Mouse (Mus musculus) liver, embryonic 12.5 days (tissue): ENCODE data around the gene Lhb. TPM values are rescaled to one million over a fixed set of nuclear protein-coding genes. Genes with fewer than 3 reads are reported as not detected.

Source experiments
- ATAC-seq: fragments of 200-750 bp; cut with Nextera tagmentation; 2 replicates; pipeline ENCODE4 v1.8.0; 2017; ENCODE audit warnings: moderate number of reproducible peaks, mild to moderate bottlenecking, moderate library complexity
- H3K27ac ChIP-seq: fragments of 300-500 bp; sonication (generic); 2 replicates; pipeline ENCODE4 v1.5.1; 2016; ENCODE audit warnings: mild to moderate bottlenecking
- H3K27me3 ChIP-seq: fragments of 300-500 bp; sonication (generic); replicated peaks from 2 replicates; pipeline ENCODE4 v1.6.1; 2016; ENCODE audit warnings: mild to moderate bottlenecking, moderate library complexity
- H3K36me3 ChIP-seq: fragments of 300-500 bp; sonication (generic); 2 replicates; pipeline ENCODE4 v1.6.1; 2016; ENCODE audit warnings: mild to moderate bottlenecking, moderate library complexity
- H3K4me1 ChIP-seq: fragments of 300-500 bp; sonication (generic); 2 replicates; pipeline ENCODE4 v1.6.1; 2016
- H3K4me2 ChIP-seq: fragments of 300-500 bp; sonication (generic); 2 replicates; pipeline ENCODE4 v1.6.1; 2016; ENCODE audit warnings: mild to moderate bottlenecking, moderate library complexity
- H3K4me3 ChIP-seq: fragments of 300-500 bp; sonication (generic); 2 replicates; pipeline ENCODE4 v1.5.1; 2016; ENCODE audit warnings: mild to moderate bottlenecking, moderate library complexity
- H3K9ac ChIP-seq: fragments of 300-500 bp; sonication (generic); 2 replicates; pipeline ENCODE4 v1.6.1; 2016; ENCODE audit warnings: mild to moderate bottlenecking, moderate library complexity
- H3K9me3 ChIP-seq: fragments of 300-500 bp; sonication (generic); replicated peaks from 2 replicates; pipeline ENCODE4 v1.6.1; 2016; ENCODE audit warnings: mild to moderate bottlenecking, moderate library complexity
- WGBS: fragments of 180-500 bp; shearing (Covaris S2); methylation state at CpG from one replicate; pipeline ENCODE4 v1.1.7; 2016; ENCODE audit not compliant: insufficient replicate concordance; 5-methylcytosine and 5-hydroxymethylcytosine counted together
- polyA plus RNA-seq: library from polyadenylated mRNA; unstranded; fragments of >200 nt; fragmentation: Nextera tagmentation; extraction: Ambion mirVana; gene quantifications from 2 replicates; pipeline ENCODE4 v1.2.1, GENCODE M21; 2016

The Lhb gene
- polyA plus RNA-seq, 1 experiment from 2014 or later = not detected

DNA sequence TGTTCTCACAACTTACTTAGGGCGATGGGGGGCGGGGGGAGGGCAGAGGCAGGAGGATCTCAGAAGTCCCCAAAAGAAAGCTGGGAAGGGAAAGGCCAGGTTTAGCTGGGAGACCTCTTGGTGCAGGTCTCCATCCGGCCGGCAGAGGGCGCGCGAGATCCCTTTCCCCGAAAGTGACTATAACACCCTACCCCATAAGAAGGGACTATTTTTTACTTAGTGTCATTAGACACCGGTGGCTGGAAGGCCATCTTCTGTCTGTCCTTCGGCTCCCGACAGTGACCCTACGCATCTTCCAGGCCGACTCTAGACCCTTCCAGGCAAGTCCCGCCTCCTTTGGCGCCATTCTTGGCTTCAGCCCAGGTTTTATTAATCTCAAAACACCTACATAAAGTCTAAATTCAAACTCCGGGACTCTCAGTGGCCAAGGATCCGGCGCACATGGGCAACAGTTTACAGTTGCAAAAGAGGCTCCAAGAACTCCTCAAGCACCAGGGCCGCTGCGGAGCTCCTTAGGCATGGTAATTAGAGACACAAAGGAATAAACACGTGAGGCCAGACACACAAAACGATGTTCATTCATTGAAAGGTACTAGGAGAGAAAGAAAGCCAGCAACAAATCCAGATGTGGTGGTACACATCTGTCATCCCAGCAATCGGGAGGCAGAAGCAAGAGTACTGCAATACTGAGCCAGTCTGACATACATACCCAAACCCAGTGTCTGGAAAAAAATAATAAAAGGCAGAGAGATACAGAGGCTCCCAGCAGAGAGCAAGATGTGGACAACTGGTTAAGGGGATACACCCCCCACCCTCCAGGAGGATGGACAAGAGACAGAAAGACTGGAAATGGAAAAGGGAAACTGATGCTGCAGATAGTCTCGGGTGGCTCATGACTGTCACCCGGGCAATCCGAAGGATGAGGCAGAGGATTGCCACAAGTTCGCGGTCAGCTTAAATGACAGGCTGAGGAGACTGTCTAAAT, 15.2 kb upstream of the Lhb start, which contains the start of gene Kcna7:
Gene Kcna7, plus strand, starts transcription at position 563 of the 985 bp plus-strand sequence.
- Histone ChIP-seq H3K4me2 (peak within 1 kb of the TSS; percentile 63), H3K9me3 (no peaks in the 10 kb centered on the region), H3K27me3 (peaks cover 73% of the 10 kb centered on the region), H3K4me3 (peak within 1 kb of the TSS; percentile 41), H3K9ac (no peak within 1 kb of the TSS), H3K36me3 (no peaks in the 10 kb centered on the region), H3K4me1 (peaks cover 8% of the 10 kb centered on the region; the same call in 1 of the 2 replicates), H3K27ac (no peak within 1 kb of the TSS)
- 10% methylated on average over 28 of the region's 28 CpGs for WGBS
- peak; percentile 53 for ATAC-seq

DNA sequence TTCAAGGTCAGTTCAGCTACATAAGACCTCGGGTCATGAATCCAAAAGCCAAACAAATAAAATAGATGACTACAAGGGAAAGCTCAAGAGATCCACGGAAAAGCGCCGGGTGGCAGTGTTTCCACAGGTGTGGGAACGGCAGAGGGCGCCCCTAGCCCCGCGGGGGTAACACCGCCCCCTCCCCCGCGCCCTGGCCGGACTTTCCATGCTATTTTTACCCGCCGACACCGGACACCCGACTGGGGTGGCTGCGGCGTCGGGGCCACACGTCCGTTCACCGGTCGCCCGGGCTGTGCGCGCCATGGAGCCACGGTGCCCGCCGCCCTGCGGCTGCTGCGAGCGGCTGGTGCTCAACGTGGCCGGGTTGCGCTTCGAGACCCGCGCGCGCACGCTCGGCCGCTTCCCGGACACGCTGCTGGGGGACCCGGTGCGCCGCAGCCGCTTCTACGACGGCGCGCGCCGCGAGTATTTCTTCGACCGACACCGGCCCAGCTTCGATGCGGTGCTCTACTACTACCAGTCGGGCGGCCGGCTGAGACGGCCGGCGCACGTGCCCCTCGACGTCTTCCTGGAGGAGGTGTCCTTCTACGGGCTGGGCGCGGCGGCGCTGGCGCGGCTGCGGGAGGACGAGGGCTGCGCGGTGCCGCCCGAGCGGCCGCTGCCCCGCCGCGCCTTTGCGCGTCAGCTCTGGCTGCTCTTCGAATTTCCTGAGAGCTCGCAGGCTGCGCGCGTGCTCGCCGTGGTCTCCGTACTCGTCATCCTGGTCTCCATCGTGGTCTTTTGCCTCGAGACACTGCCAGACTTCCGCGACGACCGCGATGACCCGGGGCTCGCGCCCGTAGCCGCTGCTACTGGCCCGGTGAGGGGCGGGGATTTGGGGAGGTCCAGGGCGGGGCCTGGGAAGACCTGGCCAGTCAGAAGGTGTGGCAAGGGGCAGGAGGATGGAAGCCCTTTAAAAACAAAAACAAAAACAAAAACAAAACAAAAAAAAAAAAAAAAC, 14.2 kb upstream of the Lhb start:
- Histone ChIP-seq H3K9me3 (no peaks in the 10 kb centered on the region), H3K27ac (no peak overlapping the region), H3K36me3 (no peaks in the 10 kb centered on the region), H3K27me3 (peaks cover 84% of the 10 kb centered on the region), H3K4me3 (peak overlapping the region; percentile 41), H3K4me2 (peak overlapping the region; percentile 63), H3K9ac (no peak overlapping the region), H3K4me1 (peaks cover 8% of the 10 kb centered on the region; the same call in 1 of the 2 replicates)
- 2% methylated on average over 114 of the region's 114 CpGs for WGBS
- no peak for ATAC-seq

DNA sequence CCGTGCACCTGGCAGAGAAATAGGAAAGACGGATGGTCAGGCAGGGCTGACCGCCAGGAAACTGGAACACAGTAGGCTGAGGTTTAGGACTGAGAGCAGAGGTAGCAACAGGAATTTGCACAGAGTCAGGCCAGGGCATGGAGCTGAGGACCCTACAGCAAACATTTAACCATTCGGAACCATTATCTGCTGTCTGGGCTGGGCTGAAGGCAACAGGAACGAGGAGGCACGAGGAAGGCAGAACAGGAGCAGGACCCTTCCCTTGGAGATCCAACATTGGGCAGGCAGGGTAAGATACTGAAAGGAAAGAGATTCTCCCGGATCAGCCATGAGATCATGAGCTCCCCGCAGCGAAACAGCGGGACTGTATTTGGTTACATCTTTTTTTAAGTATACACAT, 12.8 kb upstream of the Lhb start:
- Histone ChIP-seq H3K4me3 (no peak overlapping the region), H3K27ac (no peak overlapping the region), H3K4me2 (no peak overlapping the region), H3K4me1 (peaks cover 8% of the 10 kb centered on the region; the same call in 1 of the 2 replicates), H3K9ac (no peak overlapping the region), H3K27me3 (peaks cover 88% of the 10 kb centered on the region), H3K36me3 (no peaks in the 10 kb centered on the region), H3K9me3 (no peaks in the 10 kb centered on the region)
- 66% methylated on average over 10 of the region's 10 CpGs for WGBS
- ATAC-seq = no peak

DNA sequence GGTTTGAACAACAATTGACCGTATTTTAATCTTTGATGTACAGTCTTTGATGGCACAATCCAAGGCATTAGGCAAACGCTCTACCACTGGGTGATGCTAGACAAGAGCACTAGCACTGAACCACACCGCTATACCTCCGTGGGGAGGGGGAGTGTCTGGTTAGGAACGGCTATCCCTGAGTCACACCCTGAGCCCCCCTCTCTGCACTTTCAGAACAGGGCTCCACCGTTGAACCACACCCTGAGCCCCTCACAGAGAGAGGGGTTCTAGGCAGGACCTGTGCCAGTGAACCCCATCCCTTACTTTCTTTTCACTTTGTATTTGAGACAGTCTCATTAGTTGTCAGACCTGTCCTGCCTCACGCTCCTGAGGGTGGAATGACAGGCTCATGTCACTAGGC, 12.3 kb upstream of the Lhb start:
- H3K9ac ChIP-seq = no peak overlapping the region
- ATAC-seq = no peak
- WGBS = 59% methylated on average over 7 of the region's 7 CpGs
- H3K4me3 ChIP-seq = no peak overlapping the region
- H3K9me3 ChIP-seq = no peaks in the 10 kb centered on the region
- peaks cover 11% of the 10 kb centered on the region for H3K4me1 ChIP-seq
- H3K36me3 ChIP-seq = no peaks in the 10 kb centered on the region
- H3K27ac ChIP-seq = no peak overlapping the region
- H3K4me2 ChIP-seq = no peak overlapping the region
- H3K27me3 ChIP-seq = peaks cover 88% of the 10 kb centered on the region

DNA sequence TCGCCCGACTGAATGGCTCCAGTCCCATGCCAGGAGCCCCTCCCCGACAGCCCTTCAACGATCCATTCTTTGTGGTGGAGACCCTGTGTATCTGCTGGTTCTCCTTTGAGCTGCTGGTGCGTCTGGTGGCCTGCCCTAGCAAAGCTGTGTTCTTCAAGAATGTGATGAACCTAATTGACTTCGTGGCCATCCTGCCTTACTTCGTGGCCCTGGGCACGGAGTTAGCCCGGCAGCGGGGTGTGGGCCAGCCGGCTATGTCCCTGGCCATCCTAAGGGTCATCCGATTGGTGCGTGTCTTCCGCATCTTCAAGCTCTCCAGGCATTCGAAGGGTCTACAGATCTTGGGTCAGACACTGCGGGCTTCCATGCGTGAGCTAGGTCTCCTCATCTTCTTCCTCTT, 11.7 kb upstream of the Lhb start:
- Histone ChIP-seq H3K4me3 (no peak overlapping the region), H3K9ac (no peak overlapping the region), H3K4me1 (peaks cover 17% of the 10 kb centered on the region), H3K36me3 (no peaks in the 10 kb centered on the region), H3K9me3 (no peaks in the 10 kb centered on the region), H3K27me3 (peaks cover 93% of the 10 kb centered on the region), H3K27ac (no peak overlapping the region), H3K4me2 (no peak overlapping the region)
- 74% methylated on average over 17 of the region's 17 CpGs for WGBS
- no peak for ATAC-seq

DNA sequence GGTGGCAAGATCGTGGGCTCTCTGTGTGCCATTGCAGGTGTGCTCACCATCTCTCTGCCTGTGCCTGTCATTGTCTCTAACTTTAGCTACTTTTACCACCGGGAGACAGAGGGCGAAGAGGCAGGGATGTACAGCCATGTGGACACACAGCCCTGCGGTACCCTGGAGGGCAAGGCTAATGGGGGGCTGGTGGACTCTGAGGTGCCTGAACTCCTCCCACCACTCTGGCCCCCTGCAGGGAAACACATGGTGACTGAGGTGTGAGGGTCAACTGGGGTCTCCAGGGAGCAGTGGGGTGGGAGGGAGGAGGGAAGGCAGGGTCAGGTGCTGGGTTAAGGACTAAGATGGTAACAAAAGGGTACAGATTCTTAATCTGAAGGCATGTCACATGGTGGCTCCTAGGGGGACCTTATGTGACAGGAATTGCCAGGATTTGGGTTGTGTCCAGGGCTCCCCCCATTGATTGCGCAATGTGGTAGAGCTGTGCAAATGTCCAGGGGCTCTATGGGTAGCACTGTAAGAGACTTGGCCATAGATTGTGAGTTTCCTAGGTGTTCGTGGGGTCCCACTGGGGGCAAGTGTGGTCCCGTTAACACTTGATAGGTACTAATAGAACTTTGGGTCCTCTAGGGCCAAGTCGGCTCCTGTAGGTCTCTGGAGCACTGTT, 11.0 kb upstream of the Lhb start:
- ATAC-seq = no peak
- no peak overlapping the region for H3K9ac ChIP-seq

DNA sequence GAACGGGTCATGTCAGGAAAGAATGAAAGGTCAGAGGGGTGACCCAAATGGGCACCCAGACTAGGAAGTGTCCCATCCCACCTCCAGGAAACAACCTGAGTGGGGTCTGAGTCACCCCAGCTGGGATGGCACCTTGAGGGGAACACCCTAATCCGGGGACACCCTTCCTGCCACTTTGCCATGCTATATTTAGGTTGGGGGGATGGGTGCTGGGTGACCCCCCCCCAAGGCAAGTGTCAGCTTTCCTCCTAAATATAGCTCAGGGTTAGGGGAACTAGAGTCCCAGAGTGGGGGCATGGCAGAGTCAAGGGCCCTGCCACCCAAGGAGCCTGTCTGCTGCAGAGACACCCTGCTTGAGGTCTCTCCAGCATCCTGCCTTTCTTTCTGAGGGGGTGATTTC, 8.2 kb upstream of the Lhb start:
- Histone ChIP-seq H3K4me2 (no peak overlapping the region), H3K4me1 (peaks cover 28% of the 10 kb centered on the region), H3K36me3 (no peaks in the 10 kb centered on the region), H3K27me3 (peaks cover 100% of the 10 kb centered on the region), H3K9me3 (no peaks in the 10 kb centered on the region), H3K4me3 (no peak overlapping the region), H3K27ac (no peak overlapping the region), H3K9ac (no peak overlapping the region)
- WGBS = 66% methylated on average over 2 of the region's 2 CpGs
- ATAC-seq = no peak

More for the DNA sequence above, 11.0 kb upstream of the Lhb start:
- Histone ChIP-seq H3K27me3 (peaks cover 100% of the 10 kb centered on the region), H3K36me3 (no peaks in the 10 kb centered on the region), H3K27ac (no peak overlapping the region), H3K4me1 (peaks cover 23% of the 10 kb centered on the region), H3K4me3 (no peak overlapping the region), H3K9me3 (no peaks in the 10 kb centered on the region), H3K4me2 (no peak overlapping the region)
- 67% methylated on average over 8 of the region's 8 CpGs for WGBS

DNA sequence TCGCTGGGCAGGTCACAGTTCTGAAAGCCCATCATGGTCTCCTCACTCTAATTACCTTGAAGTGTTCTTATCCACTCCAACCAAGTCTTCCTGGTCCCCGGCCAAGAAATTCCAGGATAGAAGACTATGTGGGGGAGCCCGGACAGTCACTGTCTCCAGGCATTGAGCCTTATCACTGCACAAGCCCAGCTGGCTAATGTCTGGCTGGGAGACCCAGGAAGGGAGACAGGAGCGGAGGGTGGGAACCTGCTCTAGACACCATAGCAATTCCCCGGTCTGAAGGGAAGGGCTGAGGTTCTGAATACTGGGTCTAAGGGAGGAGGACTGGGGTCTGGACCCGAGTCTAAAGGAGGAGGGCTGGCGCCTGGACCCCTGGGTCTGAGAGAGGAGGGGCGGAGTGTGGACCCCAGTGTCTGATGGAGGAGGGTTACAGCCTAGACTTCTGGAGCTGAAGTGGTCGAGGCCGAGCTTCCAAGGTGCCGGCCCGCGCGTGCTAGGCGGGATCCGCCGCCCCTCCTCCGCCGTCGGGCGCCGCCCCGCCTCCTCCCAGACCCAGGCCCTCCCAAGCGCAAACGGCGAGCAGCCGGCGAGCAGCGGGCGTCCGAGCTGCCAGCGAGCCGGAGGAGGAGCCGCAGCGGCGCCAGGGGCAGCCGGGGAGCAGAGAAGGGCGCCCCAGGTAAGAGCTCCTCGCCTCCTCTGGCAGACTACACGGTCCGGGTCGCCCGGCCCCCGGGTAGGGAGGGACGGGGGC, 7.3 kb upstream of the Lhb start, which contains the start of gene Ntf5:
Gene Ntf5, plus strand, starts transcription at position 583 of the 751 bp plus-strand sequence.
- Histone ChIP-seq H3K4me1 (peaks cover 28% of the 10 kb centered on the region), H3K9me3 (no peaks in the 10 kb centered on the region), H3K27me3 (peaks cover 100% of the 10 kb centered on the region), H3K27ac (peak within 1 kb of the TSS; percentile 58), H3K4me3 (peak within 1 kb of the TSS; percentile 55), H3K4me2 (peak within 1 kb of the TSS; percentile 75), H3K9ac (peak within 1 kb of the TSS; percentile 53), H3K36me3 (no peaks in the 10 kb centered on the region)
- no peak for ATAC-seq
- 3% methylated on average over 45 of the region's 45 CpGs for WGBS

DNA sequence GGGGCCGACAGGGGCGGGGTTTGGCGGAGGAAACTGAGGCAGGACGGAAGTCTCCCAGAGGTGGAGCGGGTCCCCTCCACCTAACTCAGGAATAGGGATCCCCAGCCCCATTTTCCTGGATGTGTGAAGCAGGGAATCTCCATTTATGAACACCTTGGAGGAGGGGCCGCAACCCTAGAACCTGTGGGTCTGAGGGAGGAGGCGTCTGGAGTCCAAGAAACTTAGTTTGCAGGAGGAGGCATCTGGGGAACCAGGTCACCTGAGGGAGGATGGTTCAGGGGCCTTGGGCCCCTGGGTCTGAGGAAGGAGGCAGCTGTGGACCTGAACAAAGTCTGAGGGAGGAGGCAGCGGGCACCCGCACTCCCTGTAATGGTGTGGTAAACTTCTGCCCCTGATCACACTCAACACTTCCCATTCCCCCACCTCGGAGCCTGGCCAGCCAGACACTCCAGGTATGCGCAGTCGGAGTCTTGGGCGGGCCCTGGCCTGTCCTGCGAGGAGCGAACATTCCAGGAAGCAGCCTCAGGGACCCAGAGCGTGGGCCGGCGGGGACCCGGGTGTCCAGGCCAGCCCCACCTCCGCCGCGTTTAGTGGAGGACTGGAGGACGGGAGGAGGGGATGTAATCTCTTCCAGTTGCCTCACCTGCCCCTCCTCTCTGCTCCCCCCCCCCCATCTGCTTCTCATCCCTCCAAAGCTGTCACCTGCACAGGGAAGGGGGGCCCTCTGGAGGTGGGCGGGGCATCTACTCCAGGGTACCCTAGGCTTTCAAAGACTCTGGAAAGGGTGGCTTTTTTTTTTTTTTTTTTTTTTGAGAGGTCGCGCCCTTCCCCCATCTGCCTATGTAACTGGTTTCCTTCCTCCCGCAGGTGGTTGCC, 6.5 kb upstream of the Lhb start:
- no peak for ATAC-seq
- Histone ChIP-seq H3K9ac (peak overlapping the region; percentile 53), H3K36me3 (no peaks in the 10 kb centered on the region), H3K4me2 (peak overlapping the region; percentile 75), H3K9me3 (no peaks in the 10 kb centered on the region), H3K27ac (peak overlapping the region; percentile 58), H3K4me3 (peak overlapping the region; percentile 55), H3K27me3 (peaks cover 100% of the 10 kb centered on the region), H3K4me1 (peaks cover 28% of the 10 kb centered on the region)
- 3% methylated on average over 27 of the region's 27 CpGs for WGBS

DNA sequence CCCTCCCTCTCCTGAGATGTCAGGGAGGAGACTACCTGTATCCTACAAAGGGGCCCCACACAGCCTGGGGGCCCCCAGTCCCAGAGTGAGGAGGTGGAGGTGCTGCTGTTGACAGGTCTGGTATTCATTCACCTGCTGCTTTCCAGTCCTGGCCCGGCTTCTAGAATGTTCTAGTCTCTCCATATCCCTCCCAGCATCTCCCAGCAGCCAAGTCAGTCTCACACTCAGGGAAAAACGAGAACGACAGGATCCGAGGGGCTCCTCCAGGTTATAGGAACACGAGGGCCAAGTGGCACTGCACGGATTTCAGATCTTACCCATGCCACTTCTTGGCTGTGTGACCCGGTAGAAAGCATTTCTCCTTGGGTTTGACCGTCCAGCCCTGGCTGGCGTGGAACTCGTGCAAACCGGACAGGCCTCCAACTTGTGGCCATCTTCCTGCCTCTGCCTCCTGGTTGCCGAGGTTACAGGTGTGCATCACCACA, 5.8 kb upstream of the Lhb start:
- no peak overlapping the region for H3K27ac ChIP-seq
- no peaks in the 10 kb centered on the region for H3K9me3 ChIP-seq
- 29% methylated on average over 12 of the region's 12 CpGs for WGBS
- H3K27me3 ChIP-seq = peaks cover 100% of the 10 kb centered on the region
- H3K9ac ChIP-seq = no peak overlapping the region
- peaks cover 28% of the 10 kb centered on the region for H3K4me1 ChIP-seq
- no peak for ATAC-seq
- no peak overlapping the region for H3K4me3 ChIP-seq
- no peak overlapping the region for H3K4me2 ChIP-seq
- no peaks in the 10 kb centered on the region for H3K36me3 ChIP-seq
